Mouse (Mus musculus) brain, embryonic 14.5 days (tissue): ENCODE measurements around the gene Slc9a1.

Source experiments
- CTCF ChIP-seq: fragments of 200-500 bp; IDR thresholded peaks from 2 replicates; pipeline ENCODE4 v1.5.1; 2012; ENCODE audit warnings: inconsistent platforms, mild to moderate bottlenecking, moderate library complexity, borderline replicate concordance; ENCODE audit not compliant: insufficient read depth, insufficient read length; ENCODE audit errors: extremely low read depth
- POLR2A ChIP-seq: fragments of 200-500 bp; IDR thresholded peaks from 2 replicates; pipeline ENCODE4 v1.6.1; 2012; ENCODE audit warnings: mild to moderate bottlenecking, inconsistent platforms, borderline replicate concordance; ENCODE audit not compliant: poor library complexity, insufficient read depth, insufficient read length, severe bottlenecking; ENCODE audit errors: extremely low read depth

GRCm38 (mm10) chr4:133402011-133402410, 32.5 kb downstream of the Slc9a1 start:
- no peak for TF ChIP-seq POLR2A
- no peak for TF ChIP-seq CTCF
